Mouse (Mus musculus) stomach, postnatal 0 days (tissue): ENCODE measurements around the gene P2ry6.

Experiments used
- CTCF ChIP-seq: IDR thresholded peaks from 2 replicates; pipeline ENCODE4 v1.5.1; 2016; ENCODE audit warnings: antibody characterized with exemption, low read depth, mild to moderate bottlenecking, moderate library complexity
- EP300 ChIP-seq: optimal IDR thresholded peaks from 2 replicates; pipeline ENCODE3; 2016; ENCODE audit warnings: antibody characterized with exemption

- TF ChIP-seq EP300 (no peak), CTCF (no peak)
These were observed 48.0 kb downstream of the P2ry6 start for GRCm38 (mm10) chr7:100926311-100926923.
